Mouse (Mus musculus): ENCODE data around the gene Gpbar1.

DNA sequence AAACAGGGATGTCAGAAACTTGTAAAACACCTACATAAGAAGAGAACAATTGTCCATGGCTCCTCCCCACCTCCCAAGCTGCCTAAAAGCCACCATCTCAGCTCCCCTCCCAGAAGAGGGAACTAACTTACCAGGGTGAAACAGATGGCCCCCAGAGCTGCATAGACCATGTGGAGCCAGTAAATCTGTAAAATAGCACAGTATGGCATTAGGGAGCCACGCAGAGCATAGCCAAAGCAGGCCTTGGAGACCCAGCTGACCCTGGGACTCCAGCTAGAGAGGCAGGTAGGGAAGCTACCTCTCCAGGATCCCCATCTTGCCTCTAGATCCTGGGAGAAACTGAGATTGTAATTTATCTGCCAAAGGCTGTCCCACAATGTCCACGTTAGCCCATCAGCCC is 11.4 kb downstream of the Gpbar1 start:
- TF ChIP-seq EP300 (IDR thresholded peaks at IDR 0.05) (no peak), CTCF (IDR thresholded peaks at IDR 0.05) (no peak)

Measured in lung, postnatal 0 days (tissue).